Mouse (Mus musculus) heart, embryonic 10.5 days (tissue): ENCODE measurements at regions not wholly inside any gene's neighbourhood (a gene's known extent, or its start where the extent isn't known, plus 50 kb on each side); places are given as distances from the start of the nearest gene placed in this dataset.
"Not testable (repeated sequence)": the region's sequence is repeated elsewhere in the genome, so short reads cannot be mapped to it uniquely, and the experiment has no call there.

Source experiments
- DNase-seq: peaks from one replicate; pipeline ENCODE4 v3.0.0-alpha.2; 2017; ENCODE audit warnings: low spot score
- H3K27ac ChIP-seq: fragments of 300-500 bp; sonication (generic); 2 replicates; pipeline ENCODE4 v1.5.1; 2016; ENCODE audit warnings: mild to moderate bottlenecking
- H3K27me3 ChIP-seq: fragments of 300-500 bp; sonication (generic); 2 replicates; pipeline ENCODE4 v1.6.1; 2016; ENCODE audit warnings: mild to moderate bottlenecking; ENCODE audit not compliant: poor library complexity, insufficient read depth, severe bottlenecking
- H3K36me3 ChIP-seq: fragments of 300-500 bp; sonication (generic); 2 replicates; pipeline ENCODE4 v1.6.1; 2016; ENCODE audit warnings: mild to moderate bottlenecking, moderate library complexity
- H3K4me1 ChIP-seq: fragments of 300-500 bp; sonication (generic); 2 replicates; pipeline ENCODE4 v1.6.1; 2016; ENCODE audit warnings: mild to moderate bottlenecking
- H3K4me3 ChIP-seq: fragments of 300-500 bp; sonication (generic); 2 replicates; pipeline ENCODE4 v1.5.1; 2016; ENCODE audit warnings: mild to moderate bottlenecking, moderate library complexity
- H3K9me3 ChIP-seq: fragments of 300-500 bp; sonication (generic); 2 replicates; pipeline ENCODE4 v1.6.1; 2016; ENCODE audit warnings: mild to moderate bottlenecking, moderate library complexity
- WGBS: fragments of 180-500 bp; shearing (Covaris S2); methylation state at CpG from one replicate; pipeline ENCODE4 v1.1.7; 2016; 5-methylcytosine and 5-hydroxymethylcytosine counted together

DNA sequence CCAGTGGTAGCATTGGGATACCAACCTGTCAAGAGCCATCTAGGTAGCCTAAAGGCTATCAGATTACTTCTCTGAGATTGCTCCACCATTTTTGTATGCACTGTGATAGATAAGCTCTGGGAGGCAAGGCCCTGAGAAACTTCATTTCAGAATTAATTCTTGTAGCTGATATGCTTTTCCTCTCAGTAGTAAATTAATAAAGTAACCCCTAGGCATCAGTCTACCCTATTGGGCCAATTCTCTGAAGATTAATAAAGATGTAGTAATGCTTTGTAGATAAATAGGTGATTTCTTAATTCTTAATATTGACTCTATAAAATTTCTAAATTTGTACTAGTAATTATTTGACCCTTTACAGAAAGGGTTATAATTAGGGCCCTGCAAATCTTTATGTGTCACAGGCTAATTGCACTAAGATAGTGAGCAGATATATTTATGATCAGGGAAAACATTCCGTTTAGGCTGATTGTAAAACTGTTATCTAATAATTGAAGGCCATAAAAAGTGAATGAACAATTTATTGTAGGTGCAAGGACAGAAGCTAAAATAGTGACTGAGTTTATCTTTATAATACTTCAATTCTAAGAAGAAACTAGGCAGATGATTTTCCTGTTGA is 384.2 kb upstream of the 1700009N14Rik start:
- no peak overlapping the region for H3K4me3 ChIP-seq
- DNase-seq, result no peak
- H3K4me1 ChIP-seq, result no peaks in the 10 kb centered on the region
- no peaks in the 10 kb centered on the region for H3K27me3 ChIP-seq
- no peaks in the 10 kb centered on the region for H3K9me3 ChIP-seq
- H3K36me3 ChIP-seq, result no peaks in the 10 kb centered on the region
- no peak overlapping the region for H3K27ac ChIP-seq
- 80% methylated on average over 1 of the region's 1 CpGs for WGBS

DNA sequence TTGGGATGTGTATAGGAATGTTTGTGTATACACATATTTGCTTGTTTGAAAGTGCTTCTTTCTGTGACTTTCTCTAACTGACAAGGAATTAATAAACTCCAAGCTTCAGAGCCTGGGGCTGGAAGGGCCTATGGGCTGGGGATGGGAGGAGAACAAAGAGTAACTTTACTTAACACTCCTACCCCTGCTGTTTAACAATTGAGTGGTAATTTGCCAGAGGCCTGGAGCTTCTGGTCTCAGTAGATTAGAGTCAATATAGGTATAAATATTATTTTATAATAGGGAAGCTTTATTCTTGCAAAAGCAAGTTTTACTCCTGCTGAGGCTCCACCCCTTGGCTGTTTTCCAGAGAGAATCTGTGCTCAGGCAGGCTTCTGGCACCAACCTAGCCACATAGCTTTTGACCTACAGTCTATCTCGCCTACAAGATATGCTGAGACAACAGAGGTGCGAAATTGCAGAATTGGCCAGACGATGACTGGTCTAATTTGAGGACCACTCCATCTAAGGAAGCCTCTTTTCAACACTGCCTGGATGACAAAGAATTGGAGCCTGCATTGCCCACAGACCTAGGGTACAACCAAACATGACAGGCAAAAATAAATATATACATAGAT is 382.7 kb upstream of the 1700009N14Rik start:
- no peak overlapping the region for H3K4me3 ChIP-seq
- H3K36me3 ChIP-seq, result no peaks in the 10 kb centered on the region
- whole genome bisulfite sequencing, result 42% methylated on average over 3 of the region's 3 CpGs
- peak; percentile 75 for DNase-seq
- H3K27me3 ChIP-seq, result no peaks in the 10 kb centered on the region
- no peaks in the 10 kb centered on the region for H3K9me3 ChIP-seq
- H3K27ac ChIP-seq, result no peak overlapping the region
- no peaks in the 10 kb centered on the region for H3K4me1 ChIP-seq

DNA sequence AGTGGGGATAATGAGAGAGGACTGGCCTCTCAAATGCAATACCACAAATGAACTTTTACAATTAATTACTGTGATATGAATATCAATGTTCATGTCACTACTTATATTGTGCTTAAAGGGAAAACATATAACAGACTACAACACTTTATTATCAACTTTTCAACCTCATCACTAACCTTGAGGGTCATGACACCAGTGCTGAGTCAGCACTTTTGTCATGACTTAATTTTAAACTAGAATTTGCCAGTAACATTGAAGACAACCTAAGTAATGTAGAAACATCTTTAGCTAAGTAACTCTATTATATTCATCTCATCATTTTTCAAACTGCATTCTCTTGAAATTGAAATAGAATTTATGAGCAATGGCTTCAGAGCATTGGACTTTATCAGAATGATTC is 378.6 kb upstream of the 1700009N14Rik start:
- Histone ChIP-seq H3K9me3 (no peaks in the 10 kb centered on the region), H3K36me3 (no peaks in the 10 kb centered on the region), H3K4me3 (no peak overlapping the region), H3K27ac (no peak overlapping the region), H3K4me1 (no peaks in the 10 kb centered on the region), H3K27me3 (no peaks in the 10 kb centered on the region)
- no peak for DNase-seq

DNA sequence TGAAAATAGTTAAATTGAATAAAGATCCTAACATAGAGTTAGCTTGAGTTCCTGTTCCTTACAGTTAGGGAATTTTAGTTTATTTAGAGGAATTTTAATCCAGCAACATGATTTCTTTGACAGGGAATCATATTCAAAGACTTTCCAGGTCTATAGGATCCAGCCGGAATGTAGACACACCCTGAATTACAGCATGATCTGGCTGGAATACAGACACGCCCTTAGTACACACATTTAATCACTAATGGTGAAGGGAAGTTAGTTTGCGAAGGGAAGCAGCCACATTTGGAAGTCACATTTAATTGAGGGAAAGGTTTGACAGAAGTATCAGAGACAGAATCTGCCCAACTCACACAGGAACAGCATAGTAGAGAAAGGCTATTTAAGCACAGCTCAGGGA is 361.8 kb upstream of the 1700009N14Rik start:
- Histone ChIP-seq H3K4me3 (no peak overlapping the region), H3K9me3 (no peaks in the 10 kb centered on the region), H3K36me3 (no peaks in the 10 kb centered on the region), H3K4me1 (no peaks in the 10 kb centered on the region), H3K27ac (no peak overlapping the region), H3K27me3 (no peaks in the 10 kb centered on the region)
- DNase-seq, result no peak
- WGBS, result 90% methylated on average over 3 of the region's 3 CpGs

DNA sequence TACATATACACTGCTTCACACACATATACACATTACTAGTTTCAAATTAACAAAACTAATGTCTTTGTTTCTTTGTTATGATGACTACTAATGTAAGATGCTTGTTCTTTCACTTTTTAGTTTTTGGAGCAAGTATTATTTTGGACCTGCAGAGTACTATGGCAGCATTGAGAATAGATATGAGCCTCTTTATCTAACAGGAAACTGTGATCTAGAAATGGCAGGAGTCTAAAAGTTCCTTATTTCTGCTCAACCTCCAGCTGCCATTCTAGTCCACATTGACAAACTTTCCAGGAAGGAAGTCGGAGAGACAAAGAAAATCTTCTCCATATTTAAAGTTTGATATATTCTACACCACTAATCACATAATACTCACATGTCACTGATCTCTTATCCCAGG is 340.9 kb upstream of the 1700009N14Rik start:
- no peak overlapping the region for H3K27ac ChIP-seq
- no peaks in the 10 kb centered on the region for H3K36me3 ChIP-seq
- no peak overlapping the region for H3K4me3 ChIP-seq
- no peaks in the 10 kb centered on the region for H3K4me1 ChIP-seq
- no peak for DNase-seq
- H3K27me3 ChIP-seq, result no peaks in the 10 kb centered on the region
- WGBS, result 81% methylated on average over 1 of the region's 1 CpGs
- H3K9me3 ChIP-seq, result no peaks in the 10 kb centered on the region

DNA sequence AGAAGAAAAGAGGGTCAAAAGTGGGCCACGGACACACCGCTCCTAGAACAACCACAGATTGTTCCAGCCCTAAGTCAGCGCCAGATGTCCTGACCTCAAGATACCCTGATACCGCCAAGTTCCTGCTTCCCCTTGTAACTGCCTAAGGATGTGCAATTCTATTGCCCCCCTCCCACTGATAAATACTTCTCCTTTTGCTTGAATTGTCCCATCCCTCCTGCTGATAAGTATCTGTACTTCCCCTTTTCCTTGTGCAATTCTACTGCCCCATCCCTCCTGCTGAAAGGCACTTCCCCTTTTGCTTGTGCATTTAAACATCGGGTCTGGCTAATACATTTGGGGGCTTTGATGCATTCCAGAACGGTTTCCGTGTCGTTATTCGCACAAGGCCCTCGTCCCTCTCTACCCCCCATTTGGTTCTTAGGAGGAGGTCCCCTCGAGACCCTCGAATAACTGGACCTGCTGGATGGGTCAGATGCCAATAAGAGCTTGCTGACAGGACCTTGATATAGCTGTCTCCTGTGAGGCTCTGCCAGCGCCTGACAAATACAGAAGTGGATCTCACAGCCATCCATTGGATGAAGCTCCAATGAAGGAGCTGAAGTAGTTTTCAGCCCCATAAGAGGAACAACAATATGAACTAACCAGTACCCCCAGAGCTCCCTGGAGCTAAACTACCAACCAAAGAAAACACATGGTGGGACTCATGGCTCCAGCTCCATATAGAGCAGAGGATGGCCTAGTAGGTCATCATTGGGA is 336.7 kb upstream of the 1700009N14Rik start:
- not testable (repeated sequence) for H3K9me3 ChIP-seq, H3K27ac ChIP-seq, H3K4me1 ChIP-seq, H3K36me3 ChIP-seq, DNase-seq, H3K4me3 ChIP-seq, H3K27me3 ChIP-seq
- WGBS, result 88% methylated on average over 13 of the region's 13 CpGs

DNA sequence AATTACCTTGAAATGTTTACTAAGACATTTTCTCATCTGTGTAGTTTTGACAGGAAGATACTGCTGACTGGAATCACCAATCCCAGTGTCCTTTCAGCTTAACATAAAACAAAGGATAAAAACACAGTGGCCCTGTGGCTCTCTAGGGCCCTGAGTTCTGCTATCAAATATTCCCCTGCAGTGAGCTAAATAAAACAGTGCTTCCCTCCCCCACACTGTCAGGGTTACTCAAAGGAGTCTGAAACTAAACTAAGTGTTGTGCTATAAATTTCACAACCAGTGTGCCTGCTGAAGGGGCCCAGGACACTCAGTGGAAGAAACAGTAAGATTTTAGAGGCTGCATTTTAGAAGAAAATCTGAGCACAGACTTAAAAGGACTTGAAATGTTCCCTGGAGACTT is 324.6 kb upstream of the 1700009N14Rik start:
- Histone ChIP-seq H3K9me3 (no peaks in the 10 kb centered on the region), H3K36me3 (no peaks in the 10 kb centered on the region), H3K4me1 (no peaks in the 10 kb centered on the region), H3K4me3 (no peak overlapping the region), H3K27ac (no peak overlapping the region), H3K27me3 (no peaks in the 10 kb centered on the region)
- DNase-seq, result no peak
